Mouse (Mus musculus): ENCODE data around the gene Clint1. TPM values are rescaled to one million over a fixed set of nuclear protein-coding genes. Genes with fewer than 3 reads are reported as not detected.

Clint1 gene
- polyA plus RNA-seq, 2 experiments: 77.3 to 102 TPM

GRCm38 (mm10) chr11:45908894-45909293 is 57.0 kb downstream of the Clint1 start:
- ATAC-seq (ENCODE audit: low FRiP score, low read depth): no peak
- Histone ChIP-seq H3K27me3 (ENCODE audit: control insufficient read depth, insufficient read depth, low read length) (no peaks in the 10 kb centered on the region), H3K27ac (replicated peaks; ENCODE audit: low read depth, low read length) (no peak overlapping the region), H3K36me3 (ENCODE audit: control insufficient read depth, insufficient read depth, low read length) (peaks cover 63% of the 10 kb centered on the region), H3K9ac (ENCODE audit: low read depth, low read length, severe bottlenecking) (no peak overlapping the region), H3K9me3 (ENCODE audit: control insufficient read depth, low read length) (no peaks in the 10 kb centered on the region), H3K4me1 (ENCODE audit: control insufficient read depth, insufficient read depth, low read length) (no peaks in the 10 kb centered on the region), H3K4me3 (replicated peaks; ENCODE audit: low read length) (no peak overlapping the region), H3K4me2 (replicated peaks; ENCODE audit: low read depth, low read length, severe bottlenecking) (no peak overlapping the region)
- DNase-seq (ENCODE audit: low spot score): no peak
- 93% methylated on average over 7 of the region's 7 CpGs for WGBS
- no peak for TF ChIP-seq POLR2A (IDR thresholded peaks at IDR 0.05; ENCODE audit: borderline replicate concordance, extremely low read depth, insufficient read depth, insufficient read length)

- WGBS: 93% methylated on average over 5 of the region's 5 CpGs
- H3K27me3 ChIP-seq (ENCODE audit: control insufficient read depth, insufficient read depth, low read length): no peaks in the 10 kb centered on the region
- H3K27ac ChIP-seq (replicated peaks; ENCODE audit: low read depth, low read length): no peak overlapping the region
- no peaks in the 10 kb centered on the region for H3K9me3 ChIP-seq (ENCODE audit: control insufficient read depth, low read length)
- no peaks in the 10 kb centered on the region for H3K4me1 ChIP-seq (ENCODE audit: control insufficient read depth, insufficient read depth, low read length)
- no peak overlapping the region for H3K4me2 ChIP-seq (replicated peaks; ENCODE audit: low read depth, low read length, severe bottlenecking)
- no peak for TF ChIP-seq POLR2A (IDR thresholded peaks at IDR 0.05; ENCODE audit: borderline replicate concordance, extremely low read depth, insufficient read depth, insufficient read length)
- no peak for ATAC-seq (ENCODE audit: low FRiP score, low read depth)
- DNase-seq (ENCODE audit: low spot score): no peak
- H3K4me3 ChIP-seq (replicated peaks; ENCODE audit: low read length): no peak overlapping the region
- H3K9ac ChIP-seq (ENCODE audit: low read depth, low read length, severe bottlenecking): no peak overlapping the region
- H3K36me3 ChIP-seq (ENCODE audit: control insufficient read depth, insufficient read depth, low read length): peaks cover 56% of the 10 kb centered on the region
These were observed 58.9 kb downstream of the Clint1 start for GRCm38 (mm10) chr11:45910701-45911100.

- Histone ChIP-seq H3K4me2 (replicated peaks; ENCODE audit: low read depth, low read length, severe bottlenecking) (no peak overlapping the region), H3K4me3 (replicated peaks; ENCODE audit: low read length) (no peak overlapping the region), H3K9me3 (ENCODE audit: control insufficient read depth, low read length) (no peaks in the 10 kb centered on the region), H3K4me1 (ENCODE audit: control insufficient read depth, insufficient read depth, low read length) (0 out of 2 replicates have a peak, but pooled peaks cover 2% of the 10 kb centered on the region), H3K27me3 (ENCODE audit: control insufficient read depth, insufficient read depth, low read length) (no peaks in the 10 kb centered on the region), H3K9ac (ENCODE audit: low read depth, low read length, severe bottlenecking) (no peak overlapping the region), H3K27ac (replicated peaks; ENCODE audit: low read depth, low read length) (no peak overlapping the region), H3K36me3 (ENCODE audit: control insufficient read depth, insufficient read depth, low read length) (peaks cover 9% of the 10 kb centered on the region; the same call in 1 of the 2 replicates)
- DNase-seq (ENCODE audit: low spot score): no peak
- TF ChIP-seq POLR2A (IDR thresholded peaks at IDR 0.05; ENCODE audit: borderline replicate concordance, extremely low read depth, insufficient read depth, insufficient read length): no peak
- ATAC-seq (ENCODE audit: low FRiP score, low read depth): no peak
- WGBS: 86% methylated on average over 10 of the region's 10 CpGs
These were observed 64.3 kb downstream of the Clint1 start for GRCm38 (mm10) chr11:45916196-45916595.

- DNase-seq (ENCODE audit: low spot score): no peak
- H3K4me1 ChIP-seq (ENCODE audit: control insufficient read depth, insufficient read depth, low read length): 0 out of 2 replicates have a peak, but pooled peaks cover 7% of the 10 kb centered on the region
- H3K4me3 ChIP-seq (replicated peaks; ENCODE audit: low read length): no peak overlapping the region
- no peak overlapping the region for H3K4me2 ChIP-seq (replicated peaks; ENCODE audit: low read depth, low read length, severe bottlenecking)
- no peak for TF ChIP-seq POLR2A (IDR thresholded peaks at IDR 0.05; ENCODE audit: borderline replicate concordance, extremely low read depth, insufficient read depth, insufficient read length)
- no peak overlapping the region for H3K9ac ChIP-seq (ENCODE audit: low read depth, low read length, severe bottlenecking)
- WGBS: 93% methylated on average over 6 of the region's 6 CpGs
- H3K36me3 ChIP-seq (ENCODE audit: control insufficient read depth, insufficient read depth, low read length): no peaks in the 10 kb centered on the region
- no peaks in the 10 kb centered on the region for H3K27me3 ChIP-seq (ENCODE audit: control insufficient read depth, insufficient read depth, low read length)
- ATAC-seq (ENCODE audit: low FRiP score, low read depth): no peak
- no peaks in the 10 kb centered on the region for H3K9me3 ChIP-seq (ENCODE audit: control insufficient read depth, low read length)
- H3K27ac ChIP-seq (replicated peaks; ENCODE audit: low read depth, low read length): no peak overlapping the region
These were observed 66.2 kb downstream of the Clint1 start for GRCm38 (mm10) chr11:45918018-45918417.

GRCm38 (mm10) chr11:45918836-45919235 is 67.0 kb downstream of the Clint1 start:
- DNase-seq (ENCODE audit: low spot score) (no peak), ATAC-seq (ENCODE audit: low FRiP score, low read depth) (no peak)
- TF ChIP-seq POLR2A (IDR thresholded peaks at IDR 0.05; ENCODE audit: borderline replicate concordance, extremely low read depth, insufficient read depth, insufficient read length): no peak
- no peaks in the 10 kb centered on the region for H3K9me3 ChIP-seq (ENCODE audit: control insufficient read depth, low read length)
- H3K27ac ChIP-seq (replicated peaks; ENCODE audit: low read depth, low read length): no peak overlapping the region
- 85% methylated on average over 4 of the region's 4 CpGs for WGBS
- H3K4me3 ChIP-seq (replicated peaks; ENCODE audit: low read length): no peak overlapping the region
- no peak overlapping the region for H3K4me2 ChIP-seq (replicated peaks; ENCODE audit: low read depth, low read length, severe bottlenecking)
- no peaks in the 10 kb centered on the region for H3K36me3 ChIP-seq (ENCODE audit: control insufficient read depth, insufficient read depth, low read length)
- no peaks in the 10 kb centered on the region for H3K27me3 ChIP-seq (ENCODE audit: control insufficient read depth, insufficient read depth, low read length)
- 0 out of 2 replicates have a peak, but pooled peaks cover 7% of the 10 kb centered on the region for H3K4me1 ChIP-seq (ENCODE audit: control insufficient read depth, insufficient read depth, low read length)
- H3K9ac ChIP-seq (ENCODE audit: low read depth, low read length, severe bottlenecking): no peak overlapping the region

GRCm38 (mm10) chr11:45921026-45921425 is 69.2 kb downstream of the Clint1 start:
- no peak overlapping the region for H3K9ac ChIP-seq (ENCODE audit: low read depth, low read length, severe bottlenecking)
- H3K4me3 ChIP-seq (replicated peaks; ENCODE audit: low read length): no peak overlapping the region
- no peak overlapping the region for H3K27ac ChIP-seq (replicated peaks; ENCODE audit: low read depth, low read length)
- no peaks in the 10 kb centered on the region for H3K27me3 ChIP-seq (ENCODE audit: control insufficient read depth, insufficient read depth, low read length)
- DNase-seq (ENCODE audit: low spot score) (no peak), ATAC-seq (ENCODE audit: low FRiP score, low read depth) (no peak)
- WGBS: 53% methylated on average over 8 of the region's 8 CpGs
- H3K4me1 ChIP-seq (ENCODE audit: control insufficient read depth, insufficient read depth, low read length): 0 out of 2 replicates have a peak, but pooled peaks cover 7% of the 10 kb centered on the region
- H3K9me3 ChIP-seq (ENCODE audit: control insufficient read depth, low read length): no peaks in the 10 kb centered on the region
- H3K36me3 ChIP-seq (ENCODE audit: control insufficient read depth, insufficient read depth, low read length): no peaks in the 10 kb centered on the region
- H3K4me2 ChIP-seq (replicated peaks; ENCODE audit: low read depth, low read length, severe bottlenecking): peak overlapping the region; percentile 15; the same call in 1 of the 2 replicates
- no peak for TF ChIP-seq POLR2A (IDR thresholded peaks at IDR 0.05; ENCODE audit: borderline replicate concordance, extremely low read depth, insufficient read depth, insufficient read length)

All from limb, embryonic 14.5 days (tissue).